25 mouse cellular contexts compared by ENCODE assay signal in genomic region chr5:136543171-136543570, GRCm38 (mm10). TPM values are rescaled to one million over a fixed set of nuclear protein-coding genes. Genes with fewer than 3 reads are reported as not detected.
A peak's percentile ranks its signal among the peaks of the same experiment; 100 is the strongest.
DNase-seq lines count a peak whose midpoint lies in the region; ATAC-seq and TF ChIP-seq lines count a peak whose summit lies in the region.
"Had no signal": no experiment of that assay in that cellular context is flagged by ENCODE, and none has a peak within 500 bp of the region (broad histone marks: within the 10 kb centered on the region; RNA-seq: fewer than 3 reads in every experiment).

No protein-coding gene starts in this region.

- H3K79me2 ChIP-seq in MEL (ENCODE audit: control insufficient read depth, insufficient read depth, low read length, poor library complexity), result peaks cover 69% of the 10 kb centered on the region

- H3K9me3 ChIP-seq in midbrain, embryonic 11.5 days (ENCODE audit: control insufficient read depth, low read length), result no peaks in the 10 kb centered on the region
- no peaks in the 10 kb centered on the region for H3K9me3 ChIP-seq in midbrain, embryonic 10.5 days (replicated peaks)
- H3K9me3 ChIP-seq in MEL (replicated peaks; ENCODE audit: insufficient read depth, low read length), result no peaks in the 10 kb centered on the region
- no peaks in the 10 kb centered on the region for H3K9me3 ChIP-seq in forebrain, embryonic 10.5 days
- H3K9me3 ChIP-seq in midbrain, embryonic 16.5 days (replicated peaks; ENCODE audit: control insufficient read depth, low read length, poor library complexity, severe bottlenecking), result no peaks in the 10 kb centered on the region
- H3K9me3 ChIP-seq in hindbrain, embryonic 11.5 days (ENCODE audit: control insufficient read depth, low read length), result no peaks in the 10 kb centered on the region
- H3K9me3 ChIP-seq: embryonic facial prominence, embryonic 10.5 days; embryonic facial prominence, embryonic 12.5 days; forebrain, embryonic 12.5 days; G1E had no signal

- no peak for TF ChIP-seq CTCF in MEL (IDR thresholded peaks at IDR 0.05 in 2 of 3, conservative IDR thresholded peaks at IDR 0.05 in 1 of 3; ENCODE audit: control insufficient read depth in 1 of 3, insufficient read depth in 1 of 3, low read depth in 2 of 3, low read length in 3 of 3, poor library complexity in 1 of 3, severe bottlenecking in 1 of 3)

- H3K4me2 ChIP-seq in midbrain, embryonic 11.5 days, result no peak overlapping the region
- no peak overlapping the region for H3K4me2 ChIP-seq in midbrain, embryonic 16.5 days (ENCODE audit: low read length)
- H3K4me2 ChIP-seq in hindbrain, embryonic 11.5 days (replicated peaks; ENCODE audit: low read depth, low read length), result no peak overlapping the region
- H3K4me2 ChIP-seq: embryonic facial prominence, embryonic 12.5 days; forebrain, embryonic 12.5 days had no signal

- TF ChIP-seq POLR2A in MEL (IDR thresholded peaks at IDR 0.05; ENCODE audit: control insufficient read depth in 1 of 2, insufficient read depth in 1 of 2, low read depth in 1 of 2, low read length in 2 of 2, poor library complexity in 1 of 2), result no peak

- no peak overlapping the region for H3K27ac ChIP-seq in midbrain, embryonic 11.5 days (ENCODE audit: low read depth, low read length)
- H3K27ac ChIP-seq in midbrain, embryonic 10.5 days (replicated peaks), result no peak overlapping the region
- no peak overlapping the region for H3K27ac ChIP-seq in MEL (ENCODE audit: control insufficient read depth, low read depth, low read length)
- no peak overlapping the region for H3K27ac ChIP-seq in forebrain, embryonic 10.5 days
- H3K27ac ChIP-seq in midbrain, embryonic 16.5 days (ENCODE audit: low read length), result no peak overlapping the region
- H3K27ac ChIP-seq in hindbrain, embryonic 11.5 days (ENCODE audit: low read depth, low read length), result no peak overlapping the region
- H3K27ac ChIP-seq: embryonic facial prominence, embryonic 10.5 days; embryonic facial prominence, embryonic 12.5 days; forebrain, embryonic 12.5 days had no signal

- H3K27me3 ChIP-seq in midbrain, embryonic 11.5 days (ENCODE audit: control insufficient read depth, insufficient read depth, low read length), result no peaks in the 10 kb centered on the region
- H3K27me3 ChIP-seq in midbrain, embryonic 10.5 days (ENCODE audit: low read depth, poor library complexity, severe bottlenecking), result no peaks in the 10 kb centered on the region
- no peaks in the 10 kb centered on the region for H3K27me3 ChIP-seq in MEL (ENCODE audit: control insufficient read depth in 1 of 2, insufficient read depth in 2 of 2, low read length in 2 of 2)
- no peaks in the 10 kb centered on the region for H3K27me3 ChIP-seq in forebrain, embryonic 10.5 days (ENCODE audit: poor library complexity, severe bottlenecking)
- no peaks in the 10 kb centered on the region for H3K27me3 ChIP-seq in midbrain, embryonic 16.5 days (ENCODE audit: control insufficient read depth, insufficient read depth, low read depth, low read length)
- H3K27me3 ChIP-seq in hindbrain, embryonic 11.5 days (ENCODE audit: control insufficient read depth, insufficient read depth, low read length), result no peaks in the 10 kb centered on the region
- H3K27me3 ChIP-seq: CH12.LX; embryonic facial prominence, embryonic 12.5 days; forebrain, embryonic 12.5 days; Patski had no signal

- H3K4me1 ChIP-seq in midbrain, embryonic 11.5 days (ENCODE audit: control insufficient read depth, insufficient read depth, low read length), result no peaks in the 10 kb centered on the region; the same call in 1 of the 2 replicates
- H3K4me1 ChIP-seq in midbrain, embryonic 10.5 days, result peaks cover 14% of the 10 kb centered on the region
- peaks cover 35 to 36% of the 10 kb centered on the region in 2 experiments for H3K4me1 ChIP-seq in MEL (ENCODE audit: control insufficient read depth in 1 of 2, insufficient read depth in 2 of 2, low read length in 2 of 2)
- H3K4me1 ChIP-seq in forebrain, embryonic 10.5 days, result peaks cover 19% of the 10 kb centered on the region
- H3K4me1 ChIP-seq in midbrain, embryonic 16.5 days (ENCODE audit: control insufficient read depth, insufficient read depth, low read length), result peaks cover 2% of the 10 kb centered on the region; the same call in 1 of the 2 replicates
- no peaks in the 10 kb centered on the region for H3K4me1 ChIP-seq in hindbrain, embryonic 11.5 days (replicated peaks; ENCODE audit: control insufficient read depth, insufficient read depth, low read length)

- ATAC-seq in midbrain, embryonic 11.5 days (ENCODE audit: low FRiP score), result no peak
- no peak for ATAC-seq in midbrain, embryonic 16.5 days
- ATAC-seq in hindbrain, embryonic 11.5 days (ENCODE audit: low FRiP score), result no peak
- ATAC-seq: activated CD4-positive, CD25-positive, alpha-beta regulatory T cell, adult 4 months; CD4-positive, CD25-positive, alpha-beta regulatory T cell, adult 4 months; forebrain, embryonic 14.5 days; forebrain, postnatal 0 days; Patski had no signal

- TF ChIP-seq RAD21 in MEL (IDR thresholded peaks at IDR 0.05; ENCODE audit: low read depth, low read length), result no peak

- no peaks in the 10 kb centered on the region for H3K36me3 ChIP-seq in midbrain, embryonic 11.5 days (ENCODE audit: control insufficient read depth, insufficient read depth, low read length)
- peaks cover 3% of the 10 kb centered on the region; the same call in 1 of the 2 replicates for H3K36me3 ChIP-seq in midbrain, embryonic 10.5 days
- peaks cover 12 to 47% of the 10 kb centered on the region in 2 experiments; a peak in 3 of 4 replicates for H3K36me3 ChIP-seq in MEL (ENCODE audit: control insufficient read depth in 1 of 2, insufficient read depth in 2 of 2, low read length in 2 of 2)
- H3K36me3 ChIP-seq in forebrain, embryonic 10.5 days (replicated peaks), result no peaks in the 10 kb centered on the region
- no peaks in the 10 kb centered on the region for H3K36me3 ChIP-seq in midbrain, embryonic 16.5 days (ENCODE audit: control insufficient read depth, insufficient read depth, low read length)
- no peaks in the 10 kb centered on the region for H3K36me3 ChIP-seq in hindbrain, embryonic 11.5 days (ENCODE audit: control insufficient read depth, insufficient read depth, low read length)
- H3K36me3 ChIP-seq: embryonic facial prominence, embryonic 12.5 days; forebrain, embryonic 12.5 days; G1E had no signal

- 0 out of 4 replicates have a peak, but pooled peaks of 1 of the 2 experiments have one; percentile 28 for TF ChIP-seq EP300 in MEL (IDR thresholded peaks at IDR 0.05; ENCODE audit: low read depth in 1 of 2, low read length in 2 of 2)

- no peak overlapping the region for H3K4me3 ChIP-seq in midbrain, embryonic 11.5 days (ENCODE audit: low read depth, low read length)
- no peak overlapping the region for H3K4me3 ChIP-seq in midbrain, embryonic 10.5 days
- no peak overlapping the region for H3K4me3 ChIP-seq in MEL (ENCODE audit: control insufficient read depth in 1 of 2, insufficient read depth in 1 of 2, low read depth in 2 of 2, low read length in 2 of 2)
- H3K4me3 ChIP-seq in forebrain, embryonic 10.5 days, result no peak overlapping the region
- H3K4me3 ChIP-seq in midbrain, embryonic 16.5 days (ENCODE audit: low read depth, low read length), result no peak overlapping the region
- no peak overlapping the region for H3K4me3 ChIP-seq in hindbrain, embryonic 11.5 days (ENCODE audit: low read depth, low read length)
- H3K4me3 ChIP-seq: embryonic facial prominence, embryonic 10.5 days; embryonic facial prominence, embryonic 12.5 days; forebrain, embryonic 12.5 days had no signal

- no peak overlapping the region for H3K9ac ChIP-seq in midbrain, embryonic 11.5 days (ENCODE audit: low read length)
- no peak overlapping the region for H3K9ac ChIP-seq in MEL (ENCODE audit: control insufficient read depth, low read depth, low read length, poor library complexity, severe bottlenecking)
- no peak overlapping the region for H3K9ac ChIP-seq in midbrain, embryonic 16.5 days (ENCODE audit: low read depth, low read length)
- no peak overlapping the region for H3K9ac ChIP-seq in hindbrain, embryonic 11.5 days (ENCODE audit: low read depth, low read length)
- H3K9ac ChIP-seq: embryonic facial prominence, embryonic 12.5 days; forebrain, embryonic 12.5 days; forebrain, postnatal 0 days had no signal

- peak; percentile 49 for DNase-seq in midbrain, embryonic 11.5 days (ENCODE audit: low spot score, missing footprints)
- no peak for DNase-seq in midbrain, embryonic 10.5 days (ENCODE audit: low spot score)
- DNase-seq in MEL (ENCODE audit: low read depth, low spot score) (no peak), adipocyte (ENCODE audit: low spot score) (peak; percentile 49)
- no peak for DNase-seq in forebrain, embryonic 10.5 days (ENCODE audit: extremely low spot score, low spot score)
- no peak for DNase-seq in hindbrain, embryonic 11.5 days (ENCODE audit: low spot score)
- DNase-seq: adrenal gland, adult 2 months; adrenal gland, postnatal 10 days; adrenal gland, postnatal 25 days; B cell, adult 2 months; cerebellum, adult 11-12 months; cerebellum, adult 9-10 months; cerebellum, postnatal 10 days; cerebellum, postnatal 25 days; forebrain, postnatal 0 days had no signal

TF ChIP-seq in MEL, 35 proteins besides CTCF, POLR2A, EP300 and RAD21:
- peak; percentile 48; the same call in 1 of the 2 replicates for TF ChIP-seq GATA1 (IDR thresholded peaks at IDR 0.05; ENCODE audit: low read depth, low read length)
- no peak for TF ChIP-seq MYB (IDR thresholded peaks at IDR 0.05; ENCODE audit: low read depth, low read length)
- no peak for TF ChIP-seq POLR2AphosphoS2 (IDR thresholded peaks at IDR 0.05; ENCODE audit: low read length)
- TF ChIP-seq CHD2 (IDR thresholded peaks at IDR 0.05; ENCODE audit: low read length), result no peak
TF ChIP-seq in MEL: peak in this region for 1.

RNA-seq across cellular contexts. Expression of gene Cux1, which starts 24.1 kb away (rescaled TPM):
- 117 and 130 TPM in 2 replicates for polyA plus RNA-seq in midbrain, embryonic 11.5 days (2014; fragmentation: Nextera tagmentation; extraction: Ambion mirVana)
- 100 and 128 TPM in 2 replicates for polyA plus RNA-seq in midbrain, embryonic 10.5 days (2016; fragmentation: Nextera tagmentation; extraction: Ambion mirVana)
- total RNA-seq in MEL (2012; rRNA removed), result 70.4 and 71.1 TPM in 2 replicates
- polyA plus RNA-seq in MEL (2012; ENCODE audit: insufficient read depth in 1 of 2, insufficient read length in 2 of 2, low read depth in 1 of 2, low replicate concordance in 2 of 2, missing spikeins in 1 of 2), result 100 to 1,000 TPM in 1 of 2 experiments, not detected in 1; 104 TPM
- polyA plus RNA-seq in forebrain, embryonic 10.5 days (2016; fragmentation: Nextera tagmentation; extraction: Ambion mirVana), result 106 and 107 TPM in 2 replicates
- 109 and 117 TPM in 2 replicates for polyA plus RNA-seq in midbrain, embryonic 16.5 days (2015; fragmentation: Nextera tagmentation; extraction: Ambion mirVana)
- 103 and 107 TPM in 2 replicates for polyA plus RNA-seq in hindbrain, embryonic 11.5 days (2014; fragmentation: Nextera tagmentation; extraction: Ambion mirVana)

Comparison
In these comparisons a context has a peak if more than half of its experiments do, and no peak if none do; other contexts are left out.
1. DNase-seq: peak in midbrain, embryonic 11.5 days (single experiment) and adipocyte (single experiment); none in midbrain, embryonic 10.5 days (single experiment), MEL (single experiment), forebrain, embryonic 10.5 days (single experiment) and hindbrain, embryonic 11.5 days (single experiment).